Mouse (Mus musculus) frontal cortex, adult 2 months (tissue): ENCODE measurements at regions not wholly inside any gene's neighbourhood (a gene's known extent, or its start where the extent isn't known, plus 50 kb on each side); places are given as distances from the start of the nearest gene placed in this dataset.

ENCODE experiments used
- DNase-seq, 2 experiments: peaks; one replicate each; pipeline ENCODE4 v3.0.0; 2022; ENCODE audit warnings: low spot score in 1 of 2; ENCODE audit errors: extremely low spot score in 1 of 2

GRCm38 (mm10) chr6:71012436-71012822 is 56.1 kb downstream of the Foxi3 start:
- DNase-seq = no peak

- peak in 1 of 2 experiments; percentile 64 for DNase-seq
Measured at GRCm38 (mm10) chr6:71012823-71013461, 56.6 kb downstream of the Foxi3 start.

- DNase-seq = no peak
Measured at GRCm38 (mm10) chr6:71016388-71016787, 60.1 kb downstream of the Foxi3 start.

GRCm38 (mm10) chr6:71021353-71021752 is 65.0 kb downstream of the Foxi3 start:
- no peak for DNase-seq

GRCm38 (mm10) chr6:71025472-71025871 is 69.1 kb downstream of the Foxi3 start:
- no peak for DNase-seq

GRCm38 (mm10) chr6:71029663-71030062 is 73.3 kb downstream of the Foxi3 start:
- DNase-seq = no peak

- DNase-seq = peak in 1 of 2 experiments; percentile 45
Measured at GRCm38 (mm10) chr6:71030541-71030940, 74.2 kb downstream of the Foxi3 start.

GRCm38 (mm10) chr6:71044241-71044640 is 87.9 kb downstream of the Foxi3 start:
- no peak for DNase-seq

GRCm38 (mm10) chr6:71045261-71045660 is 88.9 kb downstream of the Foxi3 start:
- no peak for DNase-seq

- DNase-seq = no peak
Measured at GRCm38 (mm10) chr6:71048199-71049094, 92.1 kb downstream of the Foxi3 start.

GRCm38 (mm10) chr6:71050248-71050647 is 93.9 kb downstream of the Foxi3 start:
- no peak for DNase-seq

GRCm38 (mm10) chr6:71050754-71051213 is 93.5 kb downstream of the Thnsl2 start:
- DNase-seq = no peak

- no peak for DNase-seq
Measured at GRCm38 (mm10) chr6:71057209-71057858, 86.9 kb downstream of the Thnsl2 start.

GRCm38 (mm10) chr6:71060116-71060515 is 84.1 kb downstream of the Thnsl2 start:
- DNase-seq = no peak

- no peak for DNase-seq
Measured at GRCm38 (mm10) chr6:71062980-71063379, 81.3 kb downstream of the Thnsl2 start.

- DNase-seq = no peak
Measured at GRCm38 (mm10) chr6:71065428-71065827, 78.8 kb downstream of the Thnsl2 start.

- no peak for DNase-seq
Measured at GRCm38 (mm10) chr6:71069229-71069628, 75.0 kb downstream of the Thnsl2 start.

GRCm38 (mm10) chr6:71074789-71075191 is 69.4 kb downstream of the Thnsl2 start:
- no peak for DNase-seq
